Mouse (Mus musculus): ENCODE measurements at regions not wholly inside any gene's neighbourhood (a gene's known extent, or its start where the extent isn't known, plus 50 kb on each side); places are given as distances from the start of the nearest gene placed in this dataset.
A peak's percentile ranks its signal among the peaks of the same experiment; 100 is the strongest.

DNA sequence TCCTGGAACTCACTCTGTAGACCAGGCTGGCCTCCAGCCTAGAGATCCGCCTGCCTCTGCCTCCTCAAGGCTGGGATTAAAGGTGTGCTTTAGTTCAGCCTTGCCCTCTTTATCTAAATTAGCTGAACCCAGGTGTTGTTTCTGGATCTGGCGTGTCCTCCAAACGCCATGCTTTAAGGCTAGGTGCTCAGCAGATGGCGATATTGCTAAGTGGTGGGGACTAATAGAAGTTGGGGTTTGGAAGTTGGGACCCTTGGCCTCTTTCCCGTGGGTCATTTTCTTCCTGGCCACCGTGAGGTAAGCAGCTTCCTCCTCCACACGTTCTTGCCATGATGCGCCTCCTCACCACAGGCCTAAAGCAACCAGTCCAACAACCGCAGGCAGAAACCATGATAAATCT, 91.3 kb downstream of the Cd83 start:
- no peaks in the 10 kb centered on the region for H3K9me3 ChIP-seq (ENCODE audit: control insufficient read depth, low read length)
- no peaks in the 10 kb centered on the region for H3K27me3 ChIP-seq (replicated peaks; ENCODE audit: control insufficient read depth, insufficient read depth, low read length)
- H3K27ac ChIP-seq (ENCODE audit: low read depth) = no peak overlapping the region
- H3K4me1 ChIP-seq (replicated peaks; ENCODE audit: control insufficient read depth, insufficient read depth, low read length) = no peaks in the 10 kb centered on the region
- H3K36me3 ChIP-seq (ENCODE audit: control insufficient read depth, insufficient read depth, low read length) = no peaks in the 10 kb centered on the region
- ATAC-seq (replicated peaks; ENCODE audit: low FRiP score, low TSS enrichment, low read depth) = no peak
- no peak overlapping the region for H3K9ac ChIP-seq (ENCODE audit: low read length)
- no peak for DNase-seq (ENCODE audit: low spot score)
- no peak overlapping the region for H3K4me2 ChIP-seq (ENCODE audit: low read length)
- 81% methylated on average over 9 of the region's 9 CpGs for WGBS
- no peak overlapping the region for H3K4me3 ChIP-seq (ENCODE audit: low read depth, low read length)

DNA sequence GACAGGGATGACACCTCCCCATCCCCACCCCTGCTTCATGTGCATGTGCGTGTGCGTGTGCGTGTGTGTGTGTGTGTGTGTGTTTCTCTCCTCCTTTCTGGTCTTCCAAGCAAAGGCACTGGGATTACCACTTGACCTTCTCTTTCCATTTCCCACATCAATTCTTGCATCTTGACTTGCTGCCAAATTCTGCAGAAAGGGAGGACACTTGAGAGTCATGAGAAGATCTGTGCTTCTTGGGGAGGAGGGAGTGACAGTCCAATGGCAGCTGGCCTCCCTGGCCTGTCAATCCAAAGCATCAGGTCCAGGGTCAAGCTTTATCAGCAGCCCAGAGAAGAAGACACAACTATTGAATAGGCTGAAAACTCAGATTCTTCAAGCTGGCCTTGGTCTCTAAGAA, 102.7 kb downstream of the Cd83 start:
- H3K9ac ChIP-seq (ENCODE audit: low read length) = no peak overlapping the region
- H3K27me3 ChIP-seq (replicated peaks; ENCODE audit: control insufficient read depth, insufficient read depth, low read length) = no peaks in the 10 kb centered on the region
- no peak for ATAC-seq (replicated peaks; ENCODE audit: low FRiP score, low TSS enrichment, low read depth)
- H3K27ac ChIP-seq (ENCODE audit: low read depth) = no peak overlapping the region
- WGBS = 65% methylated on average over 3 of the region's 3 CpGs
- H3K4me3 ChIP-seq (ENCODE audit: low read depth, low read length) = no peak overlapping the region
- H3K4me2 ChIP-seq (ENCODE audit: low read length) = no peak overlapping the region
- no peak for DNase-seq (ENCODE audit: low spot score)
- no peaks in the 10 kb centered on the region; the same call in 1 of the 2 replicates for H3K9me3 ChIP-seq (ENCODE audit: control insufficient read depth, low read length)
- peaks cover 4% of the 10 kb centered on the region; the same call in 1 of the 2 replicates for H3K4me1 ChIP-seq (replicated peaks; ENCODE audit: control insufficient read depth, insufficient read depth, low read length)
- no peaks in the 10 kb centered on the region for H3K36me3 ChIP-seq (ENCODE audit: control insufficient read depth, insufficient read depth, low read length)

DNA sequence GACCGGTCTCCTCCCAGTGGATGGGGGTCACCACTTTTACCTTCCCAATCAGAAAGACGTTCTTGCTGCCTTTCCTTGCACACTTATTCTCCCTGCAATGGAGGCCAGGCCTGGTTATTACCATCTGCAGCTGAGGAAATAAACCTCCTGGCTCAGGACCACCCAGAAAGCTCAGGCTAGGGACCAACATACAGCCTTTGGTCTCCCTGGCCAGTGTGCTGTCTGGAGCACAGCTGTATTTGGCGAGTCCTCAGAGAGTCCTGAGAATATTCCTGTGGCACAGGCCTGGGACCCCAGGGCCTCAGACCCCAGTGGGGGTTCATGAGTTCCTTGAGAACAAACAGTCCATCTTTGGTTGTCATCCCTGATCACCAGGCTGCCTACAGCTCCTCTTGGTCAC, 107.4 kb downstream of the Cd83 start:
- H3K36me3 ChIP-seq (ENCODE audit: control insufficient read depth, insufficient read depth, low read length) = no peaks in the 10 kb centered on the region
- H3K4me2 ChIP-seq (ENCODE audit: low read length) = no peak overlapping the region
- peak overlapping the region; percentile 34; the same call in 1 of the 2 replicates for H3K27ac ChIP-seq (ENCODE audit: low read depth)
- H3K4me1 ChIP-seq (replicated peaks; ENCODE audit: control insufficient read depth, insufficient read depth, low read length) = peaks cover 4% of the 10 kb centered on the region; the same call in 1 of the 2 replicates
- no peaks in the 10 kb centered on the region for H3K27me3 ChIP-seq (replicated peaks; ENCODE audit: control insufficient read depth, insufficient read depth, low read length)
- no peaks in the 10 kb centered on the region; the same call in 1 of the 2 replicates for H3K9me3 ChIP-seq (ENCODE audit: control insufficient read depth, low read length)
- ATAC-seq (replicated peaks; ENCODE audit: low FRiP score, low TSS enrichment, low read depth) (no peak), DNase-seq (ENCODE audit: low spot score) (no peak)
- no peak overlapping the region for H3K4me3 ChIP-seq (ENCODE audit: low read depth, low read length)
- 50% methylated on average over 3 of the region's 3 CpGs for WGBS
- no peak overlapping the region for H3K9ac ChIP-seq (ENCODE audit: low read length)

DNA sequence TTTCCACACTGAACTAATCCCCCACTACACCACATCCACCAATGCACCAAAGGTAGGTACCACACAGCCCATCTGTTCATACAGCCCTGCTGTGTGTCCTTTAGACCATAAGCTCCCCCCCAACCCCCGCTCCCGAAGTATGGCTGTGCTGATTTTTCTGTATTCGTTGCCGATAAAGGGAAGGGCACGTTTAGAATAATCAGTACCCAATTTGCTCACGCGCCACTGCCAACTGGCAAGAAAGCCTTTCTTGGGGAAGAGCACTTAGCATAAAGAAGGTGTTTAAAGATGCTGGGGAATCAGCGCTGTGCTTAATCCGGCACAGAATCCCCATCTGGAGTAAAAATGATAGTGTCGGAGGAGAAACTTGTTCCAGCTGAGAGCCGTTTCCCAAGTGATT, 111.4 kb downstream of the Cd83 start:
- ATAC-seq (replicated peaks; ENCODE audit: low FRiP score, low TSS enrichment, low read depth) (no peak), DNase-seq (ENCODE audit: low spot score) (no peak)
- Histone ChIP-seq H3K27me3 (replicated peaks; ENCODE audit: control insufficient read depth, insufficient read depth, low read length) (no peaks in the 10 kb centered on the region), H3K4me1 (replicated peaks; ENCODE audit: control insufficient read depth, insufficient read depth, low read length) (peaks cover 4% of the 10 kb centered on the region; the same call in 1 of the 2 replicates), H3K27ac (ENCODE audit: low read depth) (no peak overlapping the region), H3K36me3 (ENCODE audit: control insufficient read depth, insufficient read depth, low read length) (no peaks in the 10 kb centered on the region), H3K9me3 (ENCODE audit: control insufficient read depth, low read length) (no peaks in the 10 kb centered on the region), H3K4me3 (ENCODE audit: low read depth, low read length) (no peak overlapping the region), H3K9ac (ENCODE audit: low read length) (no peak overlapping the region), H3K4me2 (ENCODE audit: low read length) (no peak overlapping the region)
- WGBS = 80% methylated on average over 11 of the region's 11 CpGs

DNA sequence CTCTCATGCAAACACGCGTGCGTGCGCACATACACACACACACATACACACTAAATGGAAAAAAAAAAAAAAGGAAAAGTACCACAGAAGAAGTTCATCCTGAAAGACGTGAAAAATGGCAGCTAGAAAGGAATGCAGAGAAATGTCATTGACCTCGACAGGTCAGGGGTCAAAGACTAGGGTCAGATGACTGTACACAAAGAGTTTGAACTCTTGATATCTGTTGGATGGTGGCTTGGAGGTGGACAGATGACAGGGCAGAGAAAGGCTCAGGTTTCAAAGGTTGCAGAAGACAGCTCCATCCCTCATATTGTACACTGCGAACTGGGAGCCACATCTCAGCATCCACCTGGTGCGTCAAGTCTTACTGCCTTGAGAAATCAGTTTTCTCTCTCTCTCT, 112.5 kb downstream of the Cd83 start:
- Histone ChIP-seq H3K4me3 (ENCODE audit: low read depth, low read length) (no peak overlapping the region), H3K27me3 (replicated peaks; ENCODE audit: control insufficient read depth, insufficient read depth, low read length) (no peaks in the 10 kb centered on the region), H3K4me1 (replicated peaks; ENCODE audit: control insufficient read depth, insufficient read depth, low read length) (peaks cover 3% of the 10 kb centered on the region; the same call in 1 of the 2 replicates), H3K9me3 (ENCODE audit: control insufficient read depth, low read length) (no peaks in the 10 kb centered on the region), H3K27ac (ENCODE audit: low read depth) (no peak overlapping the region), H3K9ac (ENCODE audit: low read length) (no peak overlapping the region), H3K4me2 (ENCODE audit: low read length) (no peak overlapping the region), H3K36me3 (ENCODE audit: control insufficient read depth, insufficient read depth, low read length) (no peaks in the 10 kb centered on the region)
- no peak for ATAC-seq (replicated peaks; ENCODE audit: low FRiP score, low TSS enrichment, low read depth)
- no peak for DNase-seq (ENCODE audit: low spot score)
- WGBS = 69% methylated on average over 8 of the region's 8 CpGs

DNA sequence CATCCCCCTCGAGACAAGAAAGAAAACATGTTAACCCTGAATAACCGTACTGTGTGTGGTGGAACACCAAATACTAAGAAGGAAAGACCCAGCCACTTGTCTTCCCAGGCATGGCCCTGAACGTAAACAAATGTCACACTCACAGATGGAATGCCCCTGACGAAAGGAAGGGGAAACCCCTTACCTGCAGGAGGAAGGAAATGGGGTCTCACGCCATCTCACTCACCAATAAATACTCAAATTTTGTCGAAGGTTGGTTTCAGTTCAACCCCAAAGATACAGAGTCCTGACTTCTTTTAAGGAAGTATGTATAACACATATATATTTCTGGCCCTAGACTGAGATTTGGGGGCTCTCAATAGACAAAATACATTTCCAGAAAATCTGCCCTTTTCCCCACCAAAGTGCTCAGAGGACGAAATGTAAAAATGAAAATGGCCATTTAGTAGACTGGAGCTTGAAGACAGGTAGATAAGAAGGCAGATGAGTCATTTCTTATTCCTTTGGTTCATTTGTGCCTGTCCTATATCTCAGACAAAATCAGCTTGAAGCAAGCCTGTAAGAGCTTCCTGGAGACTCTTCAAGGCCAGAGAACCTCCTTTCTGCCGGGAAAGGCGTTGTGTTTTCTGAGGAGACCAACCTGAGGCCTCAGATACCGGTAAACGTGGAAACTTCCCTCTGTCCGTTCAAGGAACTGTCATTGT, 114.1 kb downstream of the Cd83 start:
- Histone ChIP-seq H3K4me2 (ENCODE audit: low read length) (no peak overlapping the region), H3K9ac (ENCODE audit: low read length) (no peak overlapping the region), H3K36me3 (ENCODE audit: control insufficient read depth, insufficient read depth, low read length) (no peaks in the 10 kb centered on the region), H3K4me3 (ENCODE audit: low read depth, low read length) (no peak overlapping the region), H3K27me3 (replicated peaks; ENCODE audit: control insufficient read depth, insufficient read depth, low read length) (no peaks in the 10 kb centered on the region), H3K9me3 (ENCODE audit: control insufficient read depth, low read length) (no peaks in the 10 kb centered on the region), H3K27ac (ENCODE audit: low read depth) (no peak overlapping the region), H3K4me1 (replicated peaks; ENCODE audit: control insufficient read depth, insufficient read depth, low read length) (no peaks in the 10 kb centered on the region)
- ATAC-seq (replicated peaks; ENCODE audit: low FRiP score, low TSS enrichment, low read depth) (no peak), DNase-seq (ENCODE audit: low spot score) (no peak)
- 59% methylated on average over 12 of the region's 12 CpGs for WGBS

DNA sequence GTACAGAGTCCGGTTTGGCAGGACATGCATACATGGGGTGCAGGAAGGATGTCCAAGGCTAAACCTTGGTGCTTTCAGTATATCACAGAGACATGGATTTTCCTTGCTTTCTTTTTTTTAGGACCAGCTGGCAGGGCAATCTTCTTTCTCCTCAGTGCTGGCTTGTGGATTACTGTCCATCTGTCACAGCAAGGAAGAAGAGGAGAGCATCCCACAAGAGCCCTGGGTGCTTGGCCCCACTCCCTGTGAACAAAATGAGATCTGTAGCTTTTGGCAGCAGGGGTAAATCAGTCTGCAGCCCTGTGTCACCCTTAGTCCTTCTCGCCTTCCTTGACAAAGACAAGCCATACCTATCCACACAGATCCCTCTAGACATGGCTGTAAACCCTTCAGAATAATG, 115.5 kb downstream of the Cd83 start:
- Histone ChIP-seq H3K4me3 (ENCODE audit: low read depth, low read length) (no peak overlapping the region), H3K4me1 (replicated peaks; ENCODE audit: control insufficient read depth, insufficient read depth, low read length) (no peaks in the 10 kb centered on the region), H3K9ac (ENCODE audit: low read length) (no peak overlapping the region), H3K27me3 (replicated peaks; ENCODE audit: control insufficient read depth, insufficient read depth, low read length) (no peaks in the 10 kb centered on the region), H3K27ac (ENCODE audit: low read depth) (no peak overlapping the region), H3K9me3 (ENCODE audit: control insufficient read depth, low read length) (no peaks in the 10 kb centered on the region), H3K36me3 (ENCODE audit: control insufficient read depth, insufficient read depth, low read length) (no peaks in the 10 kb centered on the region), H3K4me2 (ENCODE audit: low read length) (no peak overlapping the region)
- 93% methylated on average over 2 of the region's 2 CpGs for WGBS
- no peak for DNase-seq (ENCODE audit: low spot score)
- no peak for ATAC-seq (replicated peaks; ENCODE audit: low FRiP score, low TSS enrichment, low read depth)

DNA sequence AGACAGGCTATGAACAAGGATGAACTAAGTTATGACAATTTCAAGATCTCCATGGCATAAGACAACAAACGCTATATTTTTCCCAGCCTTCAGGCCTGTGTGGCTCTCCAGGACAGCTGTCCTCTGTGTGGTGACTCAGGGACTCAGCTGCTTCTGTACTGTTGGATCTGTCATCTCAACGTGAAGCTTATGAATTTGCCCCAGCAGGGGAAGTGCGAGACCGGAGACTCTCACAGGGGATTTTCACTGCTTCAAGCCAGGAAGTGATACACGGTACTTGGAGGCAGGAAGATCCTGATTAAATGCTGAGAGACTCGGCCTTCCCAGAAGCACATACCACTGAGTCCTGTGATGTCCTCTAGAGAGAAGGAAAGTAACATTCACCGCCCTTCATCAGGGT, 116.2 kb downstream of the Cd83 start:
- Histone ChIP-seq H3K9ac (ENCODE audit: low read length) (no peak overlapping the region), H3K9me3 (ENCODE audit: control insufficient read depth, low read length) (no peaks in the 10 kb centered on the region), H3K4me2 (ENCODE audit: low read length) (no peak overlapping the region), H3K4me1 (replicated peaks; ENCODE audit: control insufficient read depth, insufficient read depth, low read length) (no peaks in the 10 kb centered on the region), H3K4me3 (ENCODE audit: low read depth, low read length) (no peak overlapping the region), H3K36me3 (ENCODE audit: control insufficient read depth, insufficient read depth, low read length) (no peaks in the 10 kb centered on the region), H3K27ac (ENCODE audit: low read depth) (no peak overlapping the region), H3K27me3 (replicated peaks; ENCODE audit: control insufficient read depth, insufficient read depth, low read length) (no peaks in the 10 kb centered on the region)
- no peak for ATAC-seq (replicated peaks; ENCODE audit: low FRiP score, low TSS enrichment, low read depth)
- WGBS = 62% methylated on average over 7 of the region's 7 CpGs
- no peak for DNase-seq (ENCODE audit: low spot score)

DNA sequence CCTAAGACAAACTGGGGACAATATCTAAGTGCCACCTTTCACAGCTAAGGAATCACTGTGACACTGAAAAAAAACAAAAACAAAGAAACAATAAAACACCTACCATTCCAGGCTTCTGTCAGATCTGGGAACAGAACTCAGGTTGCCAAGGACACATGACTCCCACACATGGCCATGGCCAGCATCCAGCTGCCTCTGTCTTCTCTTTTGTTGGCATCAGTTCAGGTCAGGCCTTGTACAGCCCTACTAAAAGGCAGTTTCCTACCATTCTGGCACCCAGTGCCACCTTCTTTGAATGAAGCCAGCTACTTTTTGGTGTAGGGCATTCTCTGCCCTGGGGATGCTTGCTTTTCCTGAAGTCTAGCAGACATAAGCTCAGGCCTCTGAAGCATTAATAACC, 118.8 kb downstream of the Cd83 start:
- Histone ChIP-seq H3K9me3 (ENCODE audit: control insufficient read depth, low read length) (no peaks in the 10 kb centered on the region), H3K4me2 (ENCODE audit: low read length) (no peak overlapping the region), H3K4me3 (ENCODE audit: low read depth, low read length) (no peak overlapping the region), H3K27ac (ENCODE audit: low read depth) (no peak overlapping the region), H3K36me3 (ENCODE audit: control insufficient read depth, insufficient read depth, low read length) (no peaks in the 10 kb centered on the region), H3K4me1 (replicated peaks; ENCODE audit: control insufficient read depth, insufficient read depth, low read length) (peaks cover under 1% of the 10 kb centered on the region), H3K9ac (ENCODE audit: low read length) (no peak overlapping the region), H3K27me3 (replicated peaks; ENCODE audit: control insufficient read depth, insufficient read depth, low read length) (no peaks in the 10 kb centered on the region)
- DNase-seq (ENCODE audit: low spot score) = no peak
- no peak for ATAC-seq (replicated peaks; ENCODE audit: low FRiP score, low TSS enrichment, low read depth)

Measured in intestine, embryonic 14.5 days (tissue).